Mouse (Mus musculus) skeletal muscle tissue, adult 2 months (tissue): ENCODE measurements around the gene St5.

Experiments
- DNase-seq: peaks from one replicate; pipeline ENCODE4 v3.0.0-alpha.2; 2012; ENCODE audit warnings: low read depth, low spot score

St5 gene

DNA sequence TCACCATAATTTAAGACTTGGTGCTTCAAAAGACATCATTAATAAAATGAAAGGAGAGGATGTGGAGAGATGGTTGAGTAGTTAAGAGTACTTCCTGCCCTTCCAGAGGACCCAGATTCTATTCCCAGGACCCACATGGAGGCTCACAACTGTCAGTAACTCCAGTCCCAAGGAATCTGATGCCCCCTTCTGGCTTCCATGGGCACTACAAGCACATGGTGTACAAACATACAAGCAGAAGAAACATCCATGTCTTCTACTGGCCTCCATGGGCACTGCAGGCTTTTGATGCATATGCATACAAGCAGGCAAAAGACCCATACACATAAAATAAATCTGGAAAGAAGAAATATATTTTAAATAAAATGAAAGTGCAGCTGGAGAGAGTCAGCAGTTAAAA is 3.2 kb downstream of the St5 start:
- DNase-seq = no peak

DNA sequence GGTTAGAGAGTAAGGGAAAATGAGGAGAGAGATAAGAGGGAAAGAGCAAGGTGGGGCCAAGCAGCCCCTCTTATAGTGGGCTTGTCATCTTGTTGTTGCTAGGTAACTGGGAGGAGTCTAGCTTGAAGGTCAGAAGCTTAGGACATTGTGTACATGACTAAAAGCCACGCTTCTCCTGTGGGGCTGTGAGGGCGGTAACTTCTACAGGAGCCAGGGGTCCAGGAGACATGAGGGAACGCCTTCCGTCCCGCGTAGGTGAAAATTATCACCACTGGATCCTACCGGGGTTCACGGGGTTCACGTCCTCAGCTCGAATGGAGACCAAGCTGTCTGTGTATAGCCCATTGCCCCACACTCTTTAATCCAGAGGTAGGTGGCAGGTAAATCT is 8.1 kb downstream of the St5 start:
- DNase-seq = no peak

DNA sequence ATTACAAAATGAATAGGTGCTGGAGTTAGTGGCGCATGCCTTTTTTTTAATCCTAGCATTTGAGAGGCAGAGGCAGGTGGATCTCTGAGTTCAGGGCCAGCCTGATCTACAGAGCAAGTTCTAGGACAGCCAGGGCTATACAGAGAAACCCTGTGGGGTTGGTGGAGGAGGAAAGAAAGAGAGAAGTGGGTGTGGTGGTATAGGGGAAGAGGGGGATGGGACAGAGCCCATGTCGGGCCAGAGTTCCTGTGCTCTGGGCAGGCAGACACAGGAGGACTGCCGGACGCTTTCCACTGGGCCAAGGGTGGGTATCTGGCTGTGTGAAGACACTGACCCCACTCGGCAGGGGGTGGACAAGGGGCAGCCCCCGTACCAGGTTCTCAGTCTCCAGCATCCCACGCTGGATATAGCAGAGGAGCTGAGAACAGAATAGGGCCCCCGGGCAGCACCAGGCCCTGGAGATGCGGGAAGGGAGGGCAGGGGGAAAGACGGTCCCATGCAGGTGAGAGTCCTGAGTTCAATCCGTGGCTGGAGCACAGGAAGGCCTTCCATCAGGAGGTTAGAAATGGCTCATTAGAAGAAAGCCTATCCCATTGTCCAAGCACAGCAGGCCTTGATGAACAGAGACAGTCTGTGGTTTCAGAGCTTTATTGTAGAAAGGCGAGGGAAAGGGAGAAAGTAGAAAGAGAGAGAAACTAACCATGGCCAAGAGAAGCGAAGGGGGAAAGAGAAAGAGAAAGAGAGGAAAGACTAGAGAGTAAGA is 8.6 kb downstream of the St5 start:
- no peak for DNase-seq

DNA sequence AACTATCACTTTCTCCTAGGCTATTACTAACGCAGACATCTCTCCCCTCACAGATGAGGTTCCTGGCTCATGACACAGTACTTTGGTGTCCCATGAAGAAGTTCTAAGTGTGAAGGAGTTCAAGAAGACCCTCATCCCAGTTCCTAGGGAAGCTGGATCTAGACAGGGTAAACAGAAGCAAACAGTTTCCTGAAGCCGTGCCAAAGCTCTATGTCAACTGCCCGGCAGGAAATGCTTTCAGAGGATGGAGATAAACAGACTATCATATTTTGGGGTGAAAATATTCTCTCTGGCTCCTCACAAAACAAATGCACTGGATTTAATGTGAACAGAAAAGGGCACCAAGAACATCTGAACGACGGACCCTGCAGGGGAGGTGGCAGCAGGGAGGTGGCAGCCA is 12.4 kb downstream of the St5 start:
- no peak for DNase-seq

DNA sequence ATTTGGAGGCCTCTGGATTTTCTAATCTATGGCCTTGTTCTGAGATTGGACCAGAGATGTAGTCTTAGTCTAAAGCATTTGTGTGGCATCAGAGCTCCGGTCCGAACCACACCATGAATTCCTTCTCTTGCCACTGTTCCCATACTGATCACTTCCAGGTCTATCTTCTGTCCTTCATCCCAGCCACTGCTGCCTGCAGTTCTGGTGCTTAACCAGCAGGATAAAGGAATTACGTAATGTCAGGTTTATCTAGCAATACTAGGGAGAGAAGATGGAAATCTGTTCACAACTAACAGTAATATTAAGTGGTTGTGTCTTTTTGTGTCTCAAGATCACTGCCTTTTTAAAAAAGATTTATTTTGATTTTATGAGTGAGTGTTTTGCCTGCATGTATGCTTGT is 13.3 kb downstream of the St5 start:
- no peak for DNase-seq

DNA sequence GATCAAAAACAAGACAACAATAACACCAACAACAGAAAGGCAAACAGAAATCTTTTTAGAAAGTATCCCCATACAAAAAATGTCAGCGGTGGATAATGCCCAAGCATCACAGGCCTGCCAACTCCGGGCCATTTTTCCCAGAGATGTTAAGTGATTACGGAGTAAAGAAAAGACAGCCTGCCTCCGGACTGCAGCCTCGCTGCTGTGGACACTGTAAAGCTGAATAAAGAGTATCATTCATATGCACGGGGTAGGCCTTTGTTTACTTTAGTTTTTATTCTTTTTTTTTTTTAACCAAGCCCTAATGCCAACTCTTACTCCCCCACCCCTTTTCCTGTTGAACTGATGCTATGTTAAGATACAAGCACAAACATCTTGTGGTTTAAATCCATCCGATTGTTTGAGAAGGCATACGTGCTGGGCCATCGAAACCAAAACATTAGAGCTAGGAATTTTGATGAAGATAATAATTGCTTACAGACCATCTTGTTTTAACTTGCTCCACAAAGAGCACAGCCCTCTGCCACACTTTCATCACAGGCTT is 16.7 kb downstream of the St5 start:
- DNase-seq = no peak

DNA sequence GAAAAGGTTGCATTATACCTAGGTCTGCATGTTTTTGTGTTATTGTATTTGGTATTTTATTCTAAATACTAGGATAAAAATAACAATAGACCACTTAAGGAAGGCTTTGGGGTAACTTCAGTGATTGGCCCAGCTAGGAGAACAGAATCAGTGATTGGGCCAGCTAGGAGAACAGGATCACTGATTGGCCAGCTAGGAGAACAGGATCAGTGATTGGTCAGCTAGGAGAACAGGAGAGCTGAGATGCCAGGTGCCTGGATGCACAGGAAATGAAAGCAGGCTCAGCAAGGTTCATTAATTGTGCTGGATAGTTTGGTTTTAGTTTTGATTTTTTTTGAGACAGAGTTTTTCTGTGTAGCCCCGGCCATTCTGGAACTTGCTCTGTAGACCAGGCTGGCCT is 22.5 kb downstream of the St5 start:
- DNase-seq = no peak

DNA sequence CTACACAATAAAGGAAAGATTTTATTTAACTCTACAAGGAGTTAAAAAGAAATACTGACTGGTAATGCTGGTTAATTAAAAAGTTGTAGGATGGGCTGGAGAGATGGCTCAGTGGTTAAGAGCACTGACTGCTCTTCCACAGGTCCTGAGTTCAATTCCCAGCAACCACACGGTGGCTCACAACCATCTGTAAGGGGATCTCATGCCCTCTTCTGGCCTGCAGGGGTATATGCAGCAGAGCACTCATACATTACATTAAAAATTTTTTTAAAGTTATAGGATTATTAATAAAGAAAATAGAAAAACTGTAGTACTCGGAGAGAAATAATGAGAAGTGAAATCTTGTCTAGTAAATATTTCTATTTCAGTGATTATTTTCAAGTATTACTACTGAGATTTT is 23.1 kb downstream of the St5 start:
- DNase-seq = no peak

DNA sequence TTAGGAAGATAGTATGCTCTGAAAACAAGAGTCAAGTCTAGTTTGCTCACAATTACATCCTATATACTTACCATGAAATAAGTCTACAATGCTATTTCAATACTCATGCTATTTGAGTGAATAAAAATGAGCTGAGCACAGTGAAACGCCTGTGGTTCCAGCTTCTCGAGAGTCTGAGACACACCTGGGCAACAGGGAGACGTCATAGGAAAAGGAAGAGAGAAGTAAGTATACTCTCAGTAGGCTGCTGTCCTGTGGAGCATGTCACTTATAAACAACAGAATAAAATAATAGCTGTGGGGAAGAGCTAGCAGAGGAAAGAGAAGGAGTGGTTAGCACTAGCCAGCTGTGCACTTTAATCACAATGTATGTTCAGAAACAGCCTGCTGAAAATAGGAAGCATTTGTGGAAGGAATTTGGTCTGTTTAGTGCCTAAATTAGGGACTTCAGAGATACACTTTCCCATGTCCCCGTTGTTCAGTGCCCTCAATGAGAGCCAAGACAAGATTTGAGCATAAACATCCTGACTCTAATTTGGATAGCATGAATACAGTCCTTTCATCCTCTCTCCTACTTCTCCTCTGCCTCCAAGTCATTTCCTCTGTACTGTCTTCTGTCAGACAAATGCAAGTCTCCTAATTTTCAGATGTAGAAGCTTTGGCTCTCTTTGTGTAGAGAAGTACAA is 28.3 kb downstream of the St5 start:
- DNase-seq = no peak

DNA sequence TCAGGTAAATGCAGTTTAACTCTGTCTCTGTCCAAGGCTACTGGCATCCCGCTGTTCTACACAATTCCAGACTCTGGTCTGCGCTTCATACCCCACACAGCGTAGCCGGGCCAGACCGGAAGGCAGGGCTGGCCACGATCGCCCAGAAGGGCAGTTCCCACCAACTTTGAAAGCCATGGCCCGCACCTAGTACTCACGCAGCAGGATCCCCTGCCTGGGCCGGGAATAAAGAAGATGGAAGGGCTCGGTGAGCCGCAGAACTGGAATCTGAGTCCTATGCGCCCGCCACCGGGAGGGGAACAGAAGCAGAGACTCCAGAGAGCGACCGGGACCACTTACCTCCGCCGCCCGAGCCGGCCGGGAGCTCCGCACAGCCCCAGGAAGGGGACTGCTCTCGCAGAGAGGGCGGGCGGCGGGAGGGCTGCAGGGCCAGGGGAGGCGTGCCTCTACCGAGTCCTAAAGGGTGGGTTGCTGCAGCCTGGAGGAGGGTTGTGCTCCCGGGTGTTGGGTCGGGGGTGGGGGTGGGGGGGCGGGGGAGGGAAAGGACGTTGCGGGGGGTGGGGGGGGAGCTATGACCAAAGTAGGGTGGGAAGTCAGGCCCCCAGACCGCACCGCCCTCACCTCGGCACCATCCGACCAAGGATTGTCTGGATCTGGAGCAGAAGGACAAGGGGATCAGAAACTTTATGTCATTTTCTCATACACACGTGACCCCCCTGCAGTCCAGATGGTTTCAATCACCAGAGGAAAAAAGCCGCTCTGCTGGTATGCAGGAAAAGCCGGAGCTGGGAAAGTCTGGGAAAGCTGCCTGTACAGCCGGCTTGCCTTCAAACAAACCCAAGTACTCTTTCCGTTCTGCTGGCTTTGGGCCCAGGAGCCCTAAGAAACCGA is 31.6 kb downstream of the St5 start:
- DNase-seq = peak; percentile 78

DNA sequence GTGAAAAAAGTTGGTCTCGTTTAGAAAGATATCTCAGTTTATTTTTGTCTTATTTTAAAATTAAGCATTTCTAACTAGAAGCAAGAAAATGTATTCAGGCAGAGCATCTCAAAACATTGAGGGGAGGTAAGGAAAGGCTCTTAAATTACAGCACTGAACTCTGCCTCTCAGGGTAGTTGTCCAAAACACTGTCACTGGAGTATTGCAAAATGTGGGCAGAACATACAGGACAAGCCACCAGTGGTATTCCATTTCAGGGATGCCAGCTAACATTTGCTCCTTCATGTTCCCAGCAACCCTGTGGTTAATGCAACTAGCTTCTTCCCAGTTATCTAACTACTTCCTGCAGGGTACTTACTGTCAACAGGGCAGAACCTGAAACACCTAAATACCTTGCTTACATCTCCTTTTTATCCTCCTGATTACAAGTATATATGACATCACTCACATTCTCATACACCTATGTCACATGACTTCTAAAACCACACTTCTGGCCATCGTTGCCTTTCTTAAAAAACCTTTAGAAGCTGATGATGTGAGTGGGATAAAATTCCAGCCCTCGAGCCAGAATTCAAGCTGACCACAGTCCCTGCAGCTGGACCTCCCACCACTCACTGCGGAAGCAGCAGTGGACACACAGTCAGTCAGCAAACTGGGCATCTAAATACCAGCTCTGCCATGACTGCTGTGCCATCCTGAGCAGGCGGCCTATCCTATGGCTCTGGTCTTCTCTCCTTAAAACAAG is 33.8 kb downstream of the St5 start:
- no peak for DNase-seq

DNA sequence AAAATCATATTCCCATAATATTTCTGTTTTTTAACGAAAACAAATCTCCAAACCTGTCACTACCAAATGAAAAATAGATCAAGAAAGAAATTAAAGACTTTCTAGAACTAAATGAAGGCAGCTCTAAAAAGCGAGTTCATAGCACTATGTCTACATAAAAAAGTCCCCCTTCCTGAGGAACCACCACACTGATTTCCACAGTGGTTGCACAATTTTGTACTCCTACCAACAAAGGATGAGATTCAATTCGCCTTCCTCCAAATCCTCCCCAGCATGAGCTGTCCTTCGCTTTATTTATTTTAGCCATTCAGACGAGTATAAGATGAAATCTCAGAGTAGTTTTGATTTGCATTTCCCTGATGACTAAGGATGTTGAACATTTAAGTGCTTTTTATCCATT is 36.7 kb downstream of the St5 start:
- no peak for DNase-seq

DNA sequence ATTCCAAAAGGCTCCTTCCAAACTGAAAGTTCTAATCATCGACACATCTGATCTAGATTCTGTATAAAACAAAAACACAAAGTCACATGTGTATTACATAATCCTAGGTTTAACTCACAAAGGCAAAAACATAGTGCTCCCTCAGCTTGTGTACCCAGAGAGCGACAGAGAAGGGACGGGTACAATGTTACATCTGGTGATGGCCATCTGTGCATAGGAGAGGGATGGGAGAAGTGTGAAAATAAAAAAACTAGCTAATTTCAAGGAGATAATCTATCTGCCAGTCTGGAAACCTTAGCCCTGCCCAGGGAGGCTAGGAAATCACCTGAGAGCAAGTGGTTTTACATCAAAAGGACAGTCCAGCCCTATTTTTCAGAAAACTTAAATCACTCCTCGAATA is 40.8 kb downstream of the St5 start:
- no peak for DNase-seq

DNA sequence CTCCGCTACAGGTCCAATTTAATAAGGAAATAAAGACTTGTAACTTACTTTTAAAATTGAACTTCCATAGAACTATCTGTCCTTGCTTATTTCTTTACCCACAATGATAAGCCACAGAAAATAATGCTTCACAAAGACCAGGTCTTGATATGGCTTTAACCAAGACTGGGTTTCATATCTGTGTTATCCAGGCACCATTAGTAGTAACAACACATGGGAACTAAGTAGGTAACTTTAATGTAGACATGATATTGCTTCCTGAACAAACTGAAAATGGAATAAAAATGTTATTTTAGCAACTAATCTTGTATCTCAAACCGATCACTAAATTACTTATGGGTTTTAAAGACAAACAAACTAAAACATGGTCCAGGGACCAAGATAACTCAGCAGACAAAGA is 44.1 kb downstream of the St5 start:
- DNase-seq = no peak

DNA sequence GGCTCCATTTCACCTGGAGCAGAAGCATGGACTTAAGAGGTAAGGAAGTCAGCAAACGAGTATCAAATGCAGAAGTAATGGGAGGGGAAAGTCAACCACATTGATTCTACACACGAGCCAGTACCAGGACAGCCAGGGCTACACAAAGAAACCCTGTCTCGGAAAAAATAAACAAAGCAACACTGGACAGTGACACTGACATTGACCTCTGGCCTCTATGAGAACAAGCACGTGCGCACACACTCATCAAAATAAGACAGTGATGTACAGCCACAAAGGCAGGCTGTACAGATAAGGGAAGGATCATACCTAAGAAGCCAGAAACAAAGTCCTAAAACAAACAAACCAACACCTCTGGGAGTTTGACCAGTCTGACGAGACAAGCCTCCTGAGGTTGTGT is 45.5 kb downstream of the St5 start:
- no peak for DNase-seq

DNA sequence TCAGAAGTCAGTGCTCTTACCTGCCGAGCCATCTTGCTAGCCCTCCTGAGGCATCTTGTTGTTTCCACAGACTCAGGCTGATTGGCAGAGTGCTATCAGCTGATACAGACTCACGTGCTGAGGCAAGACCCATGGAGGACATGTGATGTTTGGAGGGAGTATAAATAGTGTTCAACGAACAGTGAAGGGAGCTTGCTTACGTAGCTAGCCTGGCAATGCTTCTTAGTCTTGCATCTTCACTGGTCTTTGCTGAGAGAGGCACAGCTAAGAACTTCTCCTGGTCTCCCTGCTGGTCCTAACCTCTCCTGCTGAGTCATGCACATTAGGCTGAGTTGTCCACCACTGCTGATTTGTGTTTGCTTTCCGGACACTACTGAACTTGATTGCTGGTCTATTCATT is 48.5 kb downstream of the St5 start:
- DNase-seq = no peak

DNA sequence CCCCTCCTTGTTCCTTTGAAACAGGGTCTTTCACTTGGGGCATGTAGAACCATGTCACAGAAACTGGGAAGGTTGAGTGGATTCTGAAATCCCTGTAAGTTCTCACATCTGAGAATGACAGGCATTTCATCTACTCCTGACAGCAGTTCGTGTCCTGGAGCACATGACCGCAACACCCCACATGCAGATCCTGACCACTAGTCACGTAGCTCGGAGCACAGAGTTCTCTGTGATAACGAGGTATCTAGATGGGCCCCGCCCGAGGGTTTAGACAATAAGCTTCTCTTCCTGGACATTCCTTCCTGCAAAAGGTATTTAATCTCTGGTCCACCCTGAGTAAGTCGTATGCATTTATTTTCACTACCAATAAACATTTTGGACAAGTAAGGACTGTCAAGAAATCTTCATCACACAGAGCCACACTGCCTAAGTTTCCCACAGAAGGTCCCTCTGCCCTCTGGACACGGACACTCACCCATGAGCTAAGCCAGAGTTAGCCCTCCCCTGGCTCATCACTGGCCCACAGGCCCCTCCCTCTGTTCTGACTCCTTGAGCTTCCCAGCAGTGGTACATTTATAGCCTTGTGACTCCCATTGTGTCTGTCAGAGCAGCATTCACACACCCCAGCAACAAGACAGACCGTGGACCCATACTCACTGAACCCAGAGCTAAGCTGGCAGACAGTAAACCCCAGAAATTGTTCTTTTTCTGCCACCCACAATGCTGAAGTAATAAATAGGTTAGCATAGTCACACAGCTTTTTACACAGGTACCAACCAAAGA is 54.4 kb downstream of the St5 start:
- DNase-seq = no peak

DNA sequence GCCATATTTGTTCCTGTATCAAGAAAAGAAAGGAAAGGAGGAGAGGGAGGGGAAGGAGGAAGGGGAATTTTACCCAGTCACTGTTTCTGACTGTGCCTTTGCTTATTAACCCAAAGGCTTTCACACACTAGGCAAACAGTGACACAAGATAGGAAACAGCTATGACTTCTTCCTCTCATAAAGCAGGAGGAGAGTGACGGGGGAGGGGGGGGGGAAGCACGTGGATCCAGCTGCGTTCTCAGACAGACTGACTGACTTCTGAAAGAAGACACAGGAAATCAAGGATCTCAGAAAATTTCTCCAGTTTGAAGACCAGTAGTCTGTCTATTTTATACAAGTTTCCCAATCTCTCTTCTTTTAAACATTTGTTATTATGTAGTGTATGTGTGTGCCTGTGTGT is 56.8 kb downstream of the St5 start:
- no peak for DNase-seq

DNA sequence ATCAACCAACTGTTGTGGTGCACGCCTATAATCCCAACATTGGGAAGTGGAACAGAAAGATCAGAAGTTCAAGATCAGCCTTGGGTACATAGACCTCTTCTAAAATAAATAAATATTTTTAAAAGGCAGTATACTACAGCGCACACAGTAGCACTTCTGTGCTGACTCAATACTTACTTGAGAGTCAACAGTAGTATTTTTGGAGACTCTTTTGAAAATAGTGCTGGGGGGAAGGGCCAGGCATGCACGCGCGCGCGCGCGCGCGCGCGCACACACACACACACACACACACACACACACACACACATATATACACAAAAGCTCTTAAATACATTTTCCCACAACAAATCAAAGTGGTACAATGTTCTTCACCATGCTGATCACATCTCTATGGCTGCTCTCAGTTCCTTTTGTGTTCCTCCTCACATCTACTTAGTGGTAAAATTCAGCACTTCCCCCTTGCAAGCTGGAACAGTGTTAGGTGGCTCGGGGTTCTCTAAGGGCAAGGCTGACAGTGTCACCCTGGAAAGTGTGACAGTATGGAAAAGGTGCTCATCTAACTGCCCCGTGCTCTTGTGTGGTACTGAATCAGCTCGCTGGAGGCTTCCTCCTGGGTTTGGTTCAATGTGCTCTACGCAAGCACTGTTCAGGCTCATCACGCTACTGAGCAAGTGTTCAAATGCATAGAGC is 60.0 kb downstream of the St5 start:
- DNase-seq = no peak

DNA sequence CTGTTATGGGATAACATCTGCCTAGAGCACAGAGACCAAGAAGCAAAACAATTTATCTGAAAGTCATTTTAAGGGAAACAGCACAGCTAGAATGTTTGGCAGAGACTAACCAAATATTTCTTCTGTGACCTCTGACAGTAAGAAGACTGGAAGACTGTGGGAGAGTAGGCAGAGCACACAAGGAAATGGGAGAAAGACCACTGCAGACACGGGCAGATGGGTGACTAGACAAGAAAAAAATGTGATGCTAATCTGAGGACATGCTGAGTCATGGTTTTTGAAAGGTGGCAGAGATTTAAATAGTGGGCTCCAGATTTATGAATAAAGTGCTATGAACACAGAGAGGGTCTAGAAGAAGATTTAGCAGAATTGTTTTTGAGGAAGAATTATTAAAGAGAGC is 61.4 kb downstream of the St5 start:
- no peak for DNase-seq
